ENCODE assay signal across 14 mouse cellular contexts in genomic region chr2:151773476-151773875, GRCm38 (mm10). TPM values are rescaled to one million over a fixed set of nuclear protein-coding genes. Genes with fewer than 3 reads are reported as not detected.
DNase-seq lines count a peak whose midpoint lies in the region; ATAC-seq and TF ChIP-seq lines count a peak whose summit lies in the region.
"Had no signal": no experiment of that assay in that cellular context is flagged by ENCODE, and none has a peak within 500 bp of the region (broad histone marks: within the 10 kb centered on the region; RNA-seq: fewer than 3 reads in every experiment).

No protein-coding gene starts in this region.

- intact Hi-C loops in left cerebral cortex, postnatal 4 days (cut with DNase I), result no loop called here

- no peaks in the 10 kb centered on the region for H3K4me1 ChIP-seq in liver, postnatal 0 days (ENCODE audit: insufficient read depth)
- H3K4me1 ChIP-seq: hindbrain, embryonic 15.5 days; neural tube, embryonic 12.5 days had no signal

- no peak overlapping the region for H3K27ac ChIP-seq in liver, postnatal 0 days (ENCODE audit: low read depth)
- H3K27ac ChIP-seq: hindbrain, embryonic 15.5 days; neural tube, embryonic 12.5 days had no signal

- H3K9ac ChIP-seq in liver, postnatal 0 days (replicated peaks), result no peak overlapping the region
- H3K9ac ChIP-seq: hindbrain, embryonic 15.5 days; neural tube, embryonic 12.5 days had no signal

- no peak for ATAC-seq in erythroid progenitor cell, adult 5-6 weeks (replicated peaks; ENCODE audit: low FRiP score, poor library complexity, severe bottlenecking)
- no peak for ATAC-seq in liver, postnatal 0 days

- TF ChIP-seq EP300 in liver, postnatal 0 days (IDR thresholded peaks at IDR 0.05; ENCODE audit: low read depth), result no peak

- no peaks in the 10 kb centered on the region for H3K36me3 ChIP-seq in liver, postnatal 0 days (replicated peaks; ENCODE audit: insufficient read depth, low read length)
- H3K36me3 ChIP-seq: hindbrain, embryonic 15.5 days; neural tube, embryonic 12.5 days had no signal

- 77% methylated on average over 8 of the region's 8 CpGs for WGBS in liver, postnatal 0 days (ENCODE audit: insufficient replicate concordance)

- H3K4me3 ChIP-seq in liver, postnatal 0 days (ENCODE audit: low read depth, low read length), result no peak overlapping the region
- H3K4me3 ChIP-seq: erythroblast, embryonic 14.5 days; hindbrain, embryonic 15.5 days; neural tube, embryonic 12.5 days had no signal

- no peaks in the 10 kb centered on the region for H3K27me3 ChIP-seq in liver, postnatal 0 days (ENCODE audit: insufficient read depth, low read length)
- H3K27me3 ChIP-seq: hindbrain, embryonic 15.5 days; neural tube, embryonic 12.5 days had no signal

- H3K9me3 ChIP-seq in liver, postnatal 0 days (ENCODE audit: low read length), result no peaks in the 10 kb centered on the region
- H3K9me3 ChIP-seq: hindbrain, embryonic 15.5 days; neural tube, embryonic 12.5 days had no signal

- peak; percentile 19 to 22 for DNase-seq in cerebellum, postnatal 14 days
- no peak for DNase-seq in cerebellum, adult 11-12 months
- peak; percentile 62 for DNase-seq in 3T3-L1 (ENCODE audit: low read depth, low spot score)
- peak; percentile 34 for DNase-seq in layer of hippocampus, adult 11-12 months (ENCODE audit: low spot score)
- DNase-seq in left cerebral cortex, postnatal 4 days, result peak; percentile 19
- no peak for DNase-seq in ovary, postnatal 10 days (ENCODE audit: low spot score)
- no peak for DNase-seq in liver, postnatal 0 days
- DNase-seq: adrenal gland, adult 8-10 months; heart, adult 18-20 months; retina, postnatal 1 day had no signal

- no peak for TF ChIP-seq CTCF in liver, postnatal 0 days (IDR thresholded peaks at IDR 0.05; ENCODE audit: low read depth)

- H3K4me2 ChIP-seq in liver, postnatal 0 days (ENCODE audit: low read depth, low read length), result no peak overlapping the region
- H3K4me2 ChIP-seq: hindbrain, embryonic 15.5 days; neural tube, embryonic 12.5 days had no signal

RNA-seq across cellular contexts. Expression of gene Psmf1, which starts 29.5 kb away (rescaled TPM):
- total RNA-seq in left cerebral cortex, postnatal 4 days (2021), result 10 to 100 TPM; 45.1 to 47.8 TPM
- total RNA-seq in erythroid progenitor cell, adult 5-6 weeks (2015; ENCODE audit: low replicate concordance), result 120 and 127 TPM in 2 replicates
- 56.4 and 88.9 TPM in 2 replicates for total RNA-seq in erythroid progenitor cell, adult 5-6 weeks (2017; ENCODE audit: low replicate concordance)
- polyA plus RNA-seq in liver, postnatal 0 days (2015; fragmentation: Nextera tagmentation; extraction: Ambion mirVana), result 53.6 and 54.2 TPM in 2 replicates

Comparison
In these comparisons a context has a peak if more than half of its experiments do, and no peak if none do; other contexts are left out.
1. DNase-seq: peak in cerebellum, postnatal 14 days (2 of 2), 3T3-L1 (single experiment), layer of hippocampus, adult 11-12 months (single experiment) and left cerebral cortex, postnatal 4 days (single experiment); none in cerebellum, adult 11-12 months (single experiment), ovary, postnatal 10 days (single experiment) and liver, postnatal 0 days (single experiment).